Comparison of ENCODE assay signal across 26 mouse cellular contexts in genomic region chr19:14161217-14161616, GRCm38 (mm10).
A peak's percentile ranks its signal among the peaks of the same experiment; 100 is the strongest.
DNase-seq lines count a peak whose midpoint lies in the region; ATAC-seq and TF ChIP-seq lines count a peak whose summit lies in the region.
"Had no signal": no experiment of that assay in that cellular context is flagged by ENCODE, and none has a peak within 500 bp of the region (broad histone marks: within the 10 kb centered on the region; RNA-seq: fewer than 3 reads in every experiment).

No protein-coding gene starts in this region.

- H3K27me3 ChIP-seq in forebrain, embryonic 16.5 days (replicated peaks; ENCODE audit: control insufficient read depth, insufficient read depth, low read length): no peaks in the 10 kb centered on the region
- H3K27me3 ChIP-seq in forebrain, embryonic 12.5 days: peaks cover 7% of the 10 kb centered on the region; the same call in 1 of the 2 replicates
- H3K27me3 ChIP-seq in midbrain, embryonic 10.5 days (ENCODE audit: low read depth, poor library complexity, severe bottlenecking): peaks cover 78% of the 10 kb centered on the region
- H3K27me3 ChIP-seq in midbrain, embryonic 16.5 days (ENCODE audit: control insufficient read depth, insufficient read depth, low read depth, low read length): peaks cover 5% of the 10 kb centered on the region; the same call in 1 of the 2 replicates
- H3K27me3 ChIP-seq in kidney, embryonic 15.5 days: no peaks in the 10 kb centered on the region
- no peaks in the 10 kb centered on the region for H3K27me3 ChIP-seq in kidney, adult 2 months (replicated peaks; ENCODE audit: control insufficient read depth, insufficient read depth, low read length)
- H3K27me3 ChIP-seq: forebrain, embryonic 13.5 days; limb, embryonic 12.5 days; neural tube, embryonic 13.5 days; stomach, embryonic 15.5 days had no signal

- no peak overlapping the region for H3K4me3 ChIP-seq in forebrain, embryonic 16.5 days (replicated peaks; ENCODE audit: low read length)
- no peak overlapping the region for H3K4me3 ChIP-seq in forebrain, embryonic 12.5 days (replicated peaks)
- no peak overlapping the region for H3K4me3 ChIP-seq in midbrain, embryonic 10.5 days
- H3K4me3 ChIP-seq in midbrain, embryonic 16.5 days (ENCODE audit: low read depth, low read length): no peak overlapping the region
- no peak overlapping the region for H3K4me3 ChIP-seq in kidney, embryonic 15.5 days (replicated peaks)
- no peak overlapping the region for H3K4me3 ChIP-seq in kidney, adult 2 months (ENCODE audit: insufficient read depth, low read depth, low read length)
- H3K4me3 ChIP-seq: forebrain, embryonic 13.5 days; layer of hippocampus, adult 2 months; limb, embryonic 12.5 days; midbrain, embryonic 15.5 days; myocyte; neural tube, embryonic 13.5 days; stomach, embryonic 15.5 days had no signal

- peak; percentile 21; the same call in 1 of the 2 replicates for ATAC-seq in forebrain, embryonic 16.5 days
- no peak for ATAC-seq in forebrain, embryonic 12.5 days (ENCODE audit: low FRiP score)
- no peak for ATAC-seq in midbrain, embryonic 16.5 days
- no peak for ATAC-seq in kidney, embryonic 15.5 days (replicated peaks; ENCODE audit: low FRiP score)
- ATAC-seq: forebrain, embryonic 13.5 days; hindbrain, postnatal 0 days; liver, postnatal 0 days; midbrain, embryonic 15.5 days had no signal

- H3K4me1 ChIP-seq in forebrain, embryonic 16.5 days (replicated peaks; ENCODE audit: control insufficient read depth, insufficient read depth, low read length): peaks cover 10% of the 10 kb centered on the region
- peaks cover 6% of the 10 kb centered on the region for H3K4me1 ChIP-seq in forebrain, embryonic 12.5 days
- peaks cover 27% of the 10 kb centered on the region for H3K4me1 ChIP-seq in midbrain, embryonic 10.5 days
- peaks cover 2% of the 10 kb centered on the region; the same call in 1 of the 2 replicates for H3K4me1 ChIP-seq in midbrain, embryonic 16.5 days (ENCODE audit: control insufficient read depth, insufficient read depth, low read length)
- H3K4me1 ChIP-seq in kidney, embryonic 15.5 days: peaks cover 14% of the 10 kb centered on the region; the same call in 1 of the 2 replicates
- H3K4me1 ChIP-seq in kidney, adult 2 months (ENCODE audit: control insufficient read depth, insufficient read depth, low read length): no peaks in the 10 kb centered on the region
- H3K4me1 ChIP-seq: limb, embryonic 12.5 days; neural tube, embryonic 13.5 days had no signal

- 9% methylated on average over 3 of the region's 3 CpGs for WGBS in forebrain, embryonic 16.5 days
- 41% methylated on average over 3 of the region's 3 CpGs for WGBS in forebrain, embryonic 12.5 days
- WGBS in midbrain, embryonic 10.5 days: 60% methylated on average over 3 of the region's 3 CpGs
- 56% methylated on average over 3 of the region's 3 CpGs for WGBS in midbrain, embryonic 16.5 days
- WGBS in kidney, embryonic 15.5 days: 39% methylated on average over 3 of the region's 3 CpGs
- 52% methylated on average over 3 of the region's 3 CpGs for WGBS in kidney, adult 2 months

- H3K27ac ChIP-seq in forebrain, embryonic 16.5 days (ENCODE audit: low read length): no peak overlapping the region
- H3K27ac ChIP-seq in forebrain, embryonic 12.5 days: no peak overlapping the region
- 0 out of 2 replicates have a peak overlapping the region, but pooled peaks have one; percentile 20 for H3K27ac ChIP-seq in midbrain, embryonic 10.5 days (replicated peaks)
- H3K27ac ChIP-seq in midbrain, embryonic 16.5 days (ENCODE audit: low read length): no peak overlapping the region
- no peak overlapping the region for H3K27ac ChIP-seq in kidney, embryonic 15.5 days
- no peak overlapping the region for H3K27ac ChIP-seq in kidney, adult 2 months (ENCODE audit: insufficient read depth, low read depth, low read length)
- H3K27ac ChIP-seq: forebrain, embryonic 13.5 days; hindbrain, postnatal 0 days; layer of hippocampus, adult 2 months; limb, embryonic 12.5 days; midbrain, embryonic 15.5 days; neural tube, embryonic 13.5 days; stomach, embryonic 15.5 days had no signal

- H3K36me3 ChIP-seq in forebrain, embryonic 16.5 days (ENCODE audit: control insufficient read depth, insufficient read depth): no peaks in the 10 kb centered on the region
- H3K36me3 ChIP-seq in forebrain, embryonic 12.5 days (replicated peaks): no peaks in the 10 kb centered on the region
- no peaks in the 10 kb centered on the region for H3K36me3 ChIP-seq in midbrain, embryonic 10.5 days
- H3K36me3 ChIP-seq in midbrain, embryonic 16.5 days (ENCODE audit: control insufficient read depth, insufficient read depth, low read length): no peaks in the 10 kb centered on the region
- no peaks in the 10 kb centered on the region for H3K36me3 ChIP-seq in kidney, embryonic 15.5 days
- H3K36me3 ChIP-seq in kidney, adult 2 months (ENCODE audit: control insufficient read depth, insufficient read depth, low read length): no peaks in the 10 kb centered on the region
- H3K36me3 ChIP-seq: limb, embryonic 12.5 days; midbrain, embryonic 15.5 days; neural tube, embryonic 13.5 days; stomach, embryonic 15.5 days had no signal

- no peak overlapping the region for H3K4me2 ChIP-seq in forebrain, embryonic 16.5 days (ENCODE audit: low read length)
- no peak overlapping the region for H3K4me2 ChIP-seq in forebrain, embryonic 12.5 days
- no peak overlapping the region for H3K4me2 ChIP-seq in midbrain, embryonic 16.5 days (ENCODE audit: low read length)
- no peak overlapping the region for H3K4me2 ChIP-seq in kidney, embryonic 15.5 days
- H3K4me2 ChIP-seq: forebrain, embryonic 13.5 days; heart, embryonic 11.5 days; limb, embryonic 12.5 days; liver, embryonic 11.5 days; midbrain, embryonic 15.5 days; neural tube, embryonic 13.5 days; stomach, embryonic 15.5 days had no signal

- no peak for TF ChIP-seq POLR2A in kidney, adult 2 months (IDR thresholded peaks at IDR 0.05; ENCODE audit: low read depth, low read length)

- no peaks in the 10 kb centered on the region for H3K9me3 ChIP-seq in forebrain, embryonic 16.5 days (ENCODE audit: control insufficient read depth, low read length)
- H3K9me3 ChIP-seq in forebrain, embryonic 12.5 days: no peaks in the 10 kb centered on the region
- H3K9me3 ChIP-seq in midbrain, embryonic 10.5 days (replicated peaks): no peaks in the 10 kb centered on the region
- H3K9me3 ChIP-seq in midbrain, embryonic 16.5 days (replicated peaks; ENCODE audit: control insufficient read depth, low read length, poor library complexity, severe bottlenecking): no peaks in the 10 kb centered on the region
- no peaks in the 10 kb centered on the region for H3K9me3 ChIP-seq in kidney, embryonic 15.5 days (replicated peaks)
- H3K9me3 ChIP-seq: forebrain, embryonic 13.5 days; limb, embryonic 12.5 days; midbrain, embryonic 15.5 days; neural tube, embryonic 13.5 days; stomach, embryonic 15.5 days had no signal

- H3K9ac ChIP-seq in forebrain, embryonic 16.5 days (replicated peaks; ENCODE audit: low read depth, low read length): no peak overlapping the region
- no peak overlapping the region for H3K9ac ChIP-seq in forebrain, embryonic 12.5 days
- H3K9ac ChIP-seq in midbrain, embryonic 16.5 days (ENCODE audit: low read depth, low read length): no peak overlapping the region
- no peak overlapping the region for H3K9ac ChIP-seq in kidney, embryonic 15.5 days
- H3K9ac ChIP-seq: forebrain, embryonic 13.5 days; limb, embryonic 12.5 days; liver, postnatal 0 days; midbrain, embryonic 15.5 days; neural tube, embryonic 13.5 days; stomach, embryonic 15.5 days had no signal

- TF ChIP-seq CTCF in kidney, adult 2 months (conservative IDR thresholded peaks at IDR 0.05; ENCODE audit: insufficient read depth, insufficient read length, low read depth, low read length): no peak

- no peak for DNase-seq in midbrain, embryonic 10.5 days (ENCODE audit: low spot score)
- DNase-seq in lung, postnatal 10 days: peak; percentile 3
- no peak for DNase-seq in embryo, embryonic 10.5 days (ENCODE audit: low spot score)
- no peak for DNase-seq in kidney, adult 2 months
- DNase-seq: adrenal gland, postnatal 14 days; cerebellum, adult 9-11 months; gastrocnemius, postnatal 14 days; heart, adult 11 months; kidney, adult 18-20 months; kidney, postnatal 25 days; layer of hippocampus, postnatal 36 days; liver, postnatal 0 days had no signal
